Mouse (Mus musculus) liver, postnatal 0 days (tissue): ENCODE measurements around the gene Myo18b. TPM values are rescaled to one million over a fixed set of nuclear protein-coding genes. Genes with fewer than 3 reads are reported as not detected.
A peak's percentile ranks its signal among the peaks of the same experiment; 100 is the strongest.

Experiments
- ATAC-seq: fragments of 200-750 bp; cut with Nextera tagmentation; 2 replicates; pipeline ENCODE4 v1.8.0; 2017; ENCODE audit warnings: mild to moderate bottlenecking, moderate library complexity
- DNase-seq: peaks from one replicate; pipeline ENCODE4 v3.0.0-alpha.2; 2016
- H3K27ac ChIP-seq: fragments of 300-500 bp; sonication (generic); 2 replicates; pipeline ENCODE4 v1.5.1; 2014; ENCODE audit warnings: antibody characterized with exemption, moderate library complexity, mild to moderate bottlenecking, low read depth
- H3K27me3 ChIP-seq: fragments of 300-500 bp; sonication (generic); 2 replicates; pipeline ENCODE4 v1.6.1; 2014; ENCODE audit warnings: low read length, control low read depth, mixed read lengths; ENCODE audit not compliant: insufficient read depth
- H3K36me3 ChIP-seq: fragments of 300-500 bp; sonication (generic); replicated peaks from 2 replicates; pipeline ENCODE4 v1.6.1; 2014; ENCODE audit warnings: mild to moderate bottlenecking, control low read depth, low read length, moderate library complexity, mixed read lengths; ENCODE audit not compliant: insufficient read depth
- H3K4me1 ChIP-seq: fragments of 300-500 bp; sonication (generic); 2 replicates; pipeline ENCODE4 v1.6.1; 2014; ENCODE audit warnings: antibody characterized with exemption, mild to moderate bottlenecking, control low read depth; ENCODE audit not compliant: insufficient read depth
- H3K4me2 ChIP-seq: fragments of 300-500 bp; sonication (generic); 2 replicates; pipeline ENCODE4 v1.6.1; 2014; ENCODE audit warnings: low read depth, mild to moderate bottlenecking, low read length, moderate library complexity, mixed read lengths
- H3K4me3 ChIP-seq: fragments of 300-500 bp; sonication (generic); 2 replicates; pipeline ENCODE4 v1.5.1; 2014; ENCODE audit warnings: low read depth, low read length
- H3K9ac ChIP-seq: fragments of 300-500 bp; sonication (generic); replicated peaks from 2 replicates; pipeline ENCODE4 v1.6.1; 2014; ENCODE audit warnings: mild to moderate bottlenecking, moderate library complexity
- H3K9me3 ChIP-seq: fragments of 300-500 bp; sonication (generic); 2 replicates; pipeline ENCODE4 v1.6.1; 2016; ENCODE audit warnings: mild to moderate bottlenecking, control low read depth, low read length, mixed read lengths
- CTCF ChIP-seq: sonication (generic); IDR thresholded peaks from 2 replicates; pipeline ENCODE4 v1.5.1; 2016; ENCODE audit warnings: antibody characterized with exemption, low read depth
- EP300 ChIP-seq: IDR thresholded peaks from 2 replicates; pipeline ENCODE4 v1.6.1; 2016; ENCODE audit warnings: antibody characterized with exemption, low read depth, mild to moderate bottlenecking
- WGBS: fragments of 180-500 bp; shearing (Covaris S2); extraction: QIAGEN DNeasy Blood & Tissue Kit; methylation state at CpG from one replicate; pipeline ENCODE4 v1.1.7; 2014; ENCODE audit not compliant: insufficient replicate concordance; 5-methylcytosine and 5-hydroxymethylcytosine counted together
- polyA plus RNA-seq: library from polyadenylated mRNA; unstranded; fragments of >200 nt; fragmentation: Nextera tagmentation; extraction: Ambion mirVana; gene quantifications from 2 replicates; pipeline ENCODE4 v1.2.1, GENCODE M21; 2015

Myo18b gene
- polyA plus RNA-seq, 1 experiment from 2014 or later: not detected

DNA sequence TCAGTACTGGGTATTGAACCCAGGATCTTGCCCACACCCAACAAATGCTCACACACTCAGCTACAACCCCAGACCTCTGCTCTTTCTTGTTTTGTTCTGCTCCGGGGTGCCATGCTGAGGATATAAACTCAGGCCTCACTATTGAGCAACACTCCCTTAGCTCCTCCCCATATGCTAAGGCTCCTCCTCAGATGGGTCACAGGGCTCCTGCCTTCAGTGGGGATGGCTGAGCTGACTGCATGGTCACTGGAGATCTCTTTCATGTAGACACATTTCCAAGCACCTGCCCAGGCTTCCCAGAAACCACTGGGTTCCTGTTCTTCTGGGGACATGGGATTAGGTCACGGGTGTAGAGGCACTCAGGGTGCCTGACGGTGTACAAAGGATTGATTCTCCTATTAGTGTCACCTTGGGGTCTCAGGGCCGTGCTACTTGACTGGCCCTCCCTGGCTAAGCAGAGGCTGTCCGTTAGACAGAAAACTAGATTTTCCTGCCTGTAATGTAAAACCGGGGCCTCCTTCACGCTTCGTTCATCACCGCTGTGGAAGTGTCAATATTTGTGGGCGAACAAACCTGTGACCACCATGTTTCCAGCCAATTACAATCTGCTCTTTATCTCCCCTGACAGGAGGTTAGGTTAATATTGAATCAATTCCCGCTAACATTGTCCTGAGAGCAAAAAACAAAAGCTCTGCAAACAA is 127.0 kb downstream of the Myo18b start:
- TF ChIP-seq CTCF: no peak
- TF ChIP-seq EP300: no peak
- Histone ChIP-seq H3K36me3 (no peaks in the 10 kb centered on the region), H3K27me3 (no peaks in the 10 kb centered on the region), H3K4me3 (no peak overlapping the region), H3K27ac (0 out of 2 replicates have a peak overlapping the region, but pooled peaks have one; percentile 29), H3K4me1 (peaks cover 10% of the 10 kb centered on the region), H3K9me3 (no peaks in the 10 kb centered on the region; the same call in 1 of the 2 replicates), H3K4me2 (peak overlapping the region; percentile 18; the same call in 1 of the 2 replicates), H3K9ac (no peak overlapping the region)
- DNase-seq: no peak
- ATAC-seq: peak; percentile 77
- WGBS: 46% methylated on average over 11 of the region's 11 CpGs

DNA sequence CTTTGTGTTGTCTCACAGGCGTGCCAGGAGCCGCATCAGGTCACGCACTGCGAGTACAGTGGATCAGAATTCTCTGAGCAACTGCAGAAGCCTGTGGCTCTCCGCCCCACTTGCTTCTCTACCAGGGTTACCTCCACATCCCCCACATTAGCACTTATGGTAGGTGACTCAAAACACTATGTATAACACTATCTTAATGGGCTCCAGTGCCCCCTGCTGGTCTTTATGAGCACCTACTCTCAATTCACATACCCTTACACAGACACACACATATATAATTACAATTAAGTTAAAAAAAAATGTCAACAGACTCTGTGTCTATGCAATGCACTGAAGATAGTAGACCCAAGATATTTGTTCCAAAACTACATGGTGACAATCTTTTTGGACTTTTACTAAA is 127.6 kb downstream of the Myo18b start:
- H3K9ac ChIP-seq: no peak overlapping the region
- no peak for ATAC-seq
- no peaks in the 10 kb centered on the region; the same call in 1 of the 2 replicates for H3K9me3 ChIP-seq
- no peaks in the 10 kb centered on the region for H3K36me3 ChIP-seq
- H3K4me1 ChIP-seq: peaks cover 10% of the 10 kb centered on the region
- WGBS: 94% methylated on average over 5 of the region's 5 CpGs
- H3K4me2 ChIP-seq: no peak overlapping the region
- TF ChIP-seq EP300 (no peak), CTCF (no peak)
- DNase-seq: no peak
- H3K27me3 ChIP-seq: no peaks in the 10 kb centered on the region
- H3K4me3 ChIP-seq: no peak overlapping the region
- H3K27ac ChIP-seq: no peak overlapping the region

DNA sequence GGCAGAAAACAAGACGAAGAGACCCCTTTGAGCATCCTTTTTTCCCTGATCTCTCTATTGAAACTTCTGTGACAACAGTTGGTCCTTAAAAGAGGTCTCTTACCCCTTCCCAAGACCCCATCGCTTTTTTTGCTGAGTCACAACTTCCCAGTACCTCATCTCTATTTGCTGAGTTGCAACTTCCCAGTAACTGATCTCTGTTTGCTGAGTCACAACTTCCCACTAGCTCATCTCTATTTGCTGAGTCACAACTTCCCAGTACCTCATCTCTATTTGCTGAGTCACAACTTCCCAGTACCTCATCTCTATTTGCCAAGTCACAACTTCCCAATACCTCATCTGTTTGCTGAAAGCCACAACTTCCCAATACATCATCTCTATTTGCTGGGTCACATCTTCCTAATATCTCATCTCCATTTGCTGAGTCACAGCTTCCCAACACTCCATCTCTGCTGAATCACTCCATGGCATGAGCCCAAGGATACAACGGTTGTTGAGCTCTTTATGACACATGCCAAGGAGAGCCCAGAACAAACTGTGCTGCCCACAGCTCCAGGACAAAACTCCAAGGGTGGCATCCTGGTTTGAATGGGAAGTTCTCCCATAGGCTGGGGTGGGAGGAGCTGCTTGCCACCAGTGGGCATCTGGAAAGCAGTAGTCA is 134.6 kb downstream of the Myo18b start:
- no peaks in the 10 kb centered on the region for H3K27me3 ChIP-seq
- ATAC-seq: no peak

GRCm38 (mm10) chr5:112755581-112755980 is 140.6 kb downstream of the Myo18b start:
- Histone ChIP-seq H3K27me3 (no peaks in the 10 kb centered on the region), H3K27ac (no peak overlapping the region), H3K9ac (no peak overlapping the region), H3K4me1 (no peaks in the 10 kb centered on the region), H3K4me3 (no peak overlapping the region), H3K9me3 (no peaks in the 10 kb centered on the region), H3K36me3 (no peaks in the 10 kb centered on the region), H3K4me2 (no peak overlapping the region)
- ATAC-seq (no peak), DNase-seq (no peak)
- WGBS: 24% methylated on average over 10 of the region's 10 CpGs
- no peak for TF ChIP-seq CTCF
- TF ChIP-seq EP300: no peak

More for the DNA sequence above, 134.6 kb downstream of the Myo18b start:
- H3K27ac ChIP-seq: no peak overlapping the region
- H3K4me2 ChIP-seq: no peak overlapping the region
- no peak overlapping the region for H3K9ac ChIP-seq
- H3K4me1 ChIP-seq: no peaks in the 10 kb centered on the region
- H3K4me3 ChIP-seq: no peak overlapping the region
- no peak for DNase-seq
- WGBS: 81% methylated on average over 3 of the region's 3 CpGs
- H3K9me3 ChIP-seq: no peaks in the 10 kb centered on the region
- no peaks in the 10 kb centered on the region for H3K36me3 ChIP-seq
- TF ChIP-seq EP300: no peak

DNA sequence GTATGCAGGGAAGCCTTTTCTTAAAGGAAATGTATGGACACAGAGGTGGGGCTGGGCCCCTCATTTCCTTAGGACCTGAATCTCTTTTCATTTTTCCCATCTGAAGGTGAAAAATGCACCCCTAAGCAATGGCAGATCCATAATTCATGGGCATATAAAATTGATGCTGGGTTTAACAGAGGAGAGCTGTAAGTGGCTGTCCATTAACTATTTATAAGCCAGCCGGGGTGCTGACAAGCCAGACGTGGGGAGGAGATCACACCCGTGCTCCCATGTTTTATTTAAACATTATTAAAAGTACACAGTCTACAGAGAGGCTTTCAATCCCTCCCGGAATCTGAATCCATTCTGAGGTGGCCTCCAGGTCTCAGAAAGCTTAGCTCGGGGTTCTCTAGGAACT is 146.5 kb downstream of the Myo18b start:
- no peak overlapping the region for H3K4me2 ChIP-seq
- no peaks in the 10 kb centered on the region for H3K4me1 ChIP-seq
- DNase-seq (no peak), ATAC-seq (no peak)
- H3K9me3 ChIP-seq: no peaks in the 10 kb centered on the region; the same call in 1 of the 2 replicates
- WGBS: 56% methylated on average over 5 of the region's 5 CpGs
- H3K27ac ChIP-seq: no peak overlapping the region
- no peak overlapping the region for H3K9ac ChIP-seq
- TF ChIP-seq CTCF: no peak
- no peak for TF ChIP-seq EP300
- H3K36me3 ChIP-seq: no peaks in the 10 kb centered on the region
- no peaks in the 10 kb centered on the region for H3K27me3 ChIP-seq
- H3K4me3 ChIP-seq: no peak overlapping the region

DNA sequence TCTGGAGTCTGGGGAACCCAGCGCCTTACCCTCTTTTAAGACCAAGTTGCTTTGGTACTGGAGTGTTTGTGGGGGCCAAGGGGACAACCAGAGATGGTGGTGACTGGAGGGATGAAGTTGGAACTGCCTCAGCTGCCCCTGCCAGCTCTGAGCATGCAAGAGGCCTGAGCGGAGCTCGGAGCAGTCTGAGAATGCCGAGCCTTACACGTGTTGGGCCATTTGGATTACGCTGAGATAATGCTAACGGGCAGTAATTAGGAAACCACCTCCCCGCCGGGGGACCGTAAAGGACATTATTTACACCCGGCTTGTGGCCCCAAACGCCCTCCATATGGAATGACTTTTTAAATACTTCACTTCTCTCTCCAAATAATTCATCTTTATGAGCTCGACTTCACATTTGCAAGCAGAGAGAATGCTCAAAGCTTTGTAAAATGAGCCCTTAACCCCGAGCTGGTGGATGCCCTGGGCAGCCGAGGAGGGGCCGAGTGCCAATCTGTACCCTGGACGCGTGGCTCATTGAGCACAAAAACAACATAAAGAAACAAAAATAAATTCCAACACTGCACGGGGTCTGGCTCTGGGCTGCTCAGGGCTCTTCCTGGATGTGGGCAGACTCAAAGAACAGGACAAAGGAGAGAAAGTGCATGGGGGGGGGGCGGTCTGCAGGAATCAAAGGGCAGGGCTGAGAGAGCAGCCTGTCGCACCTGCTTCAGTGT is 148.0 kb downstream of the Myo18b start:
- no peak for DNase-seq
- Histone ChIP-seq H3K27ac (no peak overlapping the region), H3K9ac (no peak overlapping the region), H3K4me1 (no peaks in the 10 kb centered on the region), H3K4me3 (no peak overlapping the region), H3K4me2 (no peak overlapping the region), H3K27me3 (no peaks in the 10 kb centered on the region), H3K36me3 (no peaks in the 10 kb centered on the region), H3K9me3 (no peaks in the 10 kb centered on the region; the same call in 1 of the 2 replicates)
- ATAC-seq: no peak
- 42% methylated on average over 21 of the region's 21 CpGs for WGBS
- no peak for TF ChIP-seq CTCF
- no peak for TF ChIP-seq EP300
